Mouse (Mus musculus): ENCODE measurements around the gene Smim5. TPM values are rescaled to one million over a fixed set of nuclear protein-coding genes. Genes with fewer than 3 reads are reported as not detected.

Gene Smim5
- total and polyA plus RNA-seq, 3 experiments, result 0.42 to 1.4 (median 0.98) TPM

DNA sequence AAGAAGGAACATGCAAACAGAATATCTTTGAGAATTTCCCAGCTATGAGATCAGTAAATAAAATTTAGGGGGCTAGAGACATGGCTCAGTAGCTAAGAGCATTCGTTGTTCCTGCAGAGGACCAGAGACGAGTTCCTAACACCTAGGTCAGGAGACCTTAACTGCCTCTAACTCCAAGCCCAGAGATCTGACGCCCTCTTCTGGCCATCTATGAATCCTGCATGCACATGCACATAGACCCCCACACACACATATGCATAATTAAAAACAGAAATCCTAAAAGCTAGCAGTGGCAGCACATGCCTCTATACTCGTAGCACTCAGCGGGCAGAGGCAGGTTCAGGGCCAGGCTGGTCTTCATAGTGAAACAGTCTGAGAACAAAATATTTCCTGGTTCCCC, 23.3 kb upstream of the Smim5 start:
- peaks cover 5 to 20% of the 10 kb centered on the region in 2 experiments; a peak in 3 of 4 replicates for H3K4me1 ChIP-seq (ENCODE audit: control insufficient read depth in 1 of 2, insufficient read depth in 2 of 2)
- no peak overlapping the region for H3K27ac ChIP-seq (ENCODE audit: insufficient read depth, low read depth)
- no peak for TF ChIP-seq E2F4 (IDR thresholded peaks at IDR 0.05; ENCODE audit: insufficient replicate concordance, low read depth, low read length)
- peak; percentile 11 to 42; a peak in 2 of 4 replicates for TF ChIP-seq CTCF (conservative IDR thresholded peaks at IDR 0.05 in 1 of 2, IDR thresholded peaks at IDR 0.05 in 1 of 2; ENCODE audit: low read depth in 2 of 2, low read length in 2 of 2)
- H3K4me3 ChIP-seq (replicated peaks in 1 of 3; ENCODE audit: low read depth in 2 of 3, low read length in 2 of 3, poor library complexity in 1 of 3), result no peak overlapping the region
- no peak overlapping the region for H3K9ac ChIP-seq (ENCODE audit: insufficient read depth, low read depth)
- H3K4me2 ChIP-seq (ENCODE audit: insufficient read depth, low read depth, poor library complexity, severe bottlenecking), result no peak overlapping the region
- in situ Hi-C loops (cut with MboI; ENCODE audit: low pct_ligation_motif_present, low pct_unique_long_range_greater_than_20kb, low sequenced_read_pairs) (no loop called here), dilution Hi-C loops (cut with MboI; ENCODE audit: extremely low pct_ligation_motif_present, extremely low pct_unique_long_range_greater_than_20kb, low sequenced_read_pairs) (no loop called here)
- DNase-seq (ENCODE audit: extremely low read depth), result no peak
- H3K27me3 ChIP-seq (replicated peaks), result peaks cover 2% of the 10 kb centered on the region
- no peaks in the 10 kb centered on the region for H3K9me3 ChIP-seq (replicated peaks; ENCODE audit: low read length)
- H3K36me3 ChIP-seq (replicated peaks in 1 of 2; ENCODE audit: control insufficient read depth in 1 of 2, insufficient read depth in 1 of 2, low read length in 1 of 2), result no peaks in the 10 kb centered on the region
- no peaks in the 10 kb centered on the region for H3K79me2 ChIP-seq (replicated peaks; ENCODE audit: control insufficient read depth, extremely low read depth, insufficient read depth, poor library complexity, severe bottlenecking)

DNA sequence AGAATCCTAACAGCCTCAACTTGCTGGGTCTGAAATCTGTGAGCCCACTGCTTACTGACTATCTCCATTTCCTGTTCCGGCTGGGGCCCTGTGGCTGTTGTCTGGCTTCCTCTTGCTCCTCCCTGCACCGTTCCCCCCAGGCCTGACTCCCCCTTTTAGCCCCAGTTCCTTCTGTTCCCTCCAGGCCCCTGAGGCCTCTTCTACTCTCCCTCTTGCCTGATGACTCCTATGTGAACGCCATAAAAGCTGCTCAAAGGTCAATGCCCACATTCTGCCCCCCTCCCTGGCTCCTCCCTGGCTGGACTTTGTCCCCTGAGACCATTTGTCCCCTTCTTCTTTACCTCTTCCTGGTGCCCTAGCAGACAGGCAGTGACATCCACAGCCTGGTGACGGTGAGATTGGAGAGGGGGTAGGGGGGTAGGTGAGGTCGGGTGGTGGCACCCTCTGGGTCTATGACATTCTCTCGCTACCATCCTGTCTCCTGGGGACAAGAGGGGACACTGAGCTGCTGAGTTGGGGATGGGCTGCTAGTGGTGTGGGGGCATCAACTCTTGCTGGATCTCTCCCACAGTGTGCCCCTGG, 22.5 kb upstream of the Smim5 start:
- in situ Hi-C loops (cut with MboI; ENCODE audit: low pct_ligation_motif_present, low pct_unique_long_range_greater_than_20kb, low sequenced_read_pairs), result no loop called here
- dilution Hi-C loops (cut with MboI; ENCODE audit: extremely low pct_ligation_motif_present, extremely low pct_unique_long_range_greater_than_20kb, low sequenced_read_pairs), result no loop called here
- Histone ChIP-seq H3K4me1 (ENCODE audit: control insufficient read depth in 1 of 2, insufficient read depth in 2 of 2) (peaks cover 5 to 20% of the 10 kb centered on the region in 2 experiments; a peak in 3 of 4 replicates), H3K27ac (ENCODE audit: insufficient read depth, low read depth) (no peak overlapping the region), H3K4me3 (replicated peaks in 1 of 3; ENCODE audit: low read depth in 2 of 3, low read length in 2 of 3, poor library complexity in 1 of 3) (no peak overlapping the region), H3K9ac (ENCODE audit: insufficient read depth, low read depth) (no peak overlapping the region), H3K27me3 (replicated peaks) (peaks cover 4% of the 10 kb centered on the region), H3K36me3 (replicated peaks in 1 of 2; ENCODE audit: control insufficient read depth in 1 of 2, insufficient read depth in 1 of 2, low read length in 1 of 2) (no peaks in the 10 kb centered on the region), H3K79me2 (replicated peaks; ENCODE audit: control insufficient read depth, extremely low read depth, insufficient read depth, poor library complexity, severe bottlenecking) (no peaks in the 10 kb centered on the region), H3K4me2 (ENCODE audit: insufficient read depth, low read depth, poor library complexity, severe bottlenecking) (no peak overlapping the region), H3K9me3 (replicated peaks; ENCODE audit: low read length) (no peaks in the 10 kb centered on the region)
- DNase-seq (ENCODE audit: extremely low read depth), result no peak
- no peak for TF ChIP-seq POLR2AphosphoS2 (IDR thresholded peaks at IDR 0.05; ENCODE audit: low read depth, low read length)
- TF ChIP-seq KAT2A (IDR thresholded peaks at IDR 0.05; ENCODE audit: insufficient replicate concordance, low read length), result no peak
- TF ChIP-seq POLR2A (IDR thresholded peaks at IDR 0.05; ENCODE audit: low read depth, low read length), result no peak
- no peak for TF ChIP-seq HCFC1 (IDR thresholded peaks at IDR 0.05; ENCODE audit: low read depth, low read length)

DNA sequence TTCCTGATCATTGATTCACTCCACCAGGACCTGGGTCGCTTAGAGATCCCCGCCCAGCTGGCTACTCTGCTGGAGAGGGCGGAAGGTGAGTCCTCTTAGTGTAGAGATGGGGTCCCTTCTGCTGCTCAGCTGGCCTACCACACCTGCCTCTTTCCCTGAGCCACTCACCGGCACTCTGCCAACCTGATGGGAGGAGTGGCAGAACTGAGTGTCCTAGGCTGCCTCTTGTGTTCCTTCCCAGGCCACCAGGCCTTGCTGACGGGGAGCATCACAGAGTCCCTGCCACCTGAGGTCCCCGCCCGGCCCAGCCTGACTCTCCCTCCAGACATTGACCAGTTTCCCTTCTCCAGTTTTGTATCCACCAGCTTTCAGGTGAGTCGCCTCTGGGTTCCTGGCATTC, 21.7 kb upstream of the Smim5 start:
- in situ Hi-C loops (cut with MboI; ENCODE audit: low pct_ligation_motif_present, low pct_unique_long_range_greater_than_20kb, low sequenced_read_pairs) (no loop called here), dilution Hi-C loops (cut with MboI; ENCODE audit: extremely low pct_ligation_motif_present, extremely low pct_unique_long_range_greater_than_20kb, low sequenced_read_pairs) (no loop called here)
- H3K9ac ChIP-seq (ENCODE audit: insufficient read depth, low read depth), result no peak overlapping the region

More for the DNA sequence above, 21.7 kb upstream of the Smim5 start:
- Histone ChIP-seq H3K4me2 (ENCODE audit: insufficient read depth, low read depth, poor library complexity, severe bottlenecking) (no peak overlapping the region), H3K27me3 (replicated peaks) (peaks cover 8% of the 10 kb centered on the region), H3K4me1 (ENCODE audit: control insufficient read depth in 1 of 2, insufficient read depth in 2 of 2) (peaks cover 5 to 20% of the 10 kb centered on the region in 2 experiments; a peak in 3 of 4 replicates), H3K4me3 (replicated peaks in 1 of 3; ENCODE audit: low read depth in 2 of 3, low read length in 2 of 3, poor library complexity in 1 of 3) (no peak overlapping the region), H3K36me3 (replicated peaks in 1 of 2; ENCODE audit: control insufficient read depth in 1 of 2, insufficient read depth in 1 of 2, low read length in 1 of 2) (no peaks in the 10 kb centered on the region), H3K9me3 (replicated peaks; ENCODE audit: low read length) (no peaks in the 10 kb centered on the region), H3K27ac (ENCODE audit: insufficient read depth, low read depth) (no peak overlapping the region), H3K79me2 (replicated peaks; ENCODE audit: control insufficient read depth, extremely low read depth, insufficient read depth, poor library complexity, severe bottlenecking) (no peaks in the 10 kb centered on the region)
- TF ChIP-seq HCFC1 (IDR thresholded peaks at IDR 0.05; ENCODE audit: low read depth, low read length) (no peak), POLR2AphosphoS2 (IDR thresholded peaks at IDR 0.05; ENCODE audit: low read depth, low read length) (no peak), E2F4 (IDR thresholded peaks at IDR 0.05; ENCODE audit: insufficient replicate concordance, low read depth, low read length) (no peak), RCOR1 (conservative IDR thresholded peaks at IDR 0.05; ENCODE audit: low read depth, low read length) (no peak), JUND (conservative IDR thresholded peaks at IDR 0.05; ENCODE audit: low read depth, low read length) (no peak), RAD21 (IDR thresholded peaks at IDR 0.05; ENCODE audit: low read depth, low read length) (no peak), CHD1 (IDR thresholded peaks at IDR 0.05; ENCODE audit: low read depth, low read length) (no peak), ZMIZ1 (IDR thresholded peaks at IDR 0.05; ENCODE audit: low read depth, low read length) (no peak)
- DNase-seq (ENCODE audit: extremely low read depth), result no peak

Data from CH12.LX (cell line).